Mouse (Mus musculus) MEL (cell line): ENCODE results near the gene Ern1. TPM values are rescaled to one million over a fixed set of nuclear protein-coding genes. Genes with fewer than 3 reads are reported as not detected.

ENCODE experiments used
- DNase-seq: peaks from one replicate; pipeline ENCODE4 v3.0.0; 2011; ENCODE audit warnings: low read depth, low spot score
- H3K27ac ChIP-seq: 2 replicates; pipeline ENCODE4 v1.5.1; 2012; ENCODE audit warnings: low read depth, mild to moderate bottlenecking, control low read depth, low read length, moderate library complexity; ENCODE audit not compliant: control insufficient read depth
- H3K27me3 ChIP-seq, 2 experiments: fragments of 150-350 bp in 1 of 2; sonication (generic) in 1 of 2; 2 replicates each; pipeline ENCODE4 v1.6.1; 2012; ENCODE audit warnings: low read length in 2 of 2, mild to moderate bottlenecking in 2 of 2, improper control_type of control experiment in 1 of 2, moderate library complexity in 1 of 2; ENCODE audit not compliant: insufficient read depth in 2 of 2, control insufficient read depth in 1 of 2
- H3K36me3 ChIP-seq, 2 experiments: 2 replicates each; pipeline ENCODE4 v1.6.1; 2012 to 2014; ENCODE audit warnings: low read length in 2 of 2, improper control_type of control experiment in 1 of 2, inconsistent platforms in 1 of 2, mild to moderate bottlenecking in 1 of 2; ENCODE audit not compliant: insufficient read depth in 2 of 2, control insufficient read depth in 1 of 2
- H3K4me1 ChIP-seq, 2 experiments: fragments of 150-350 bp in 1 of 2; sonication (generic) in 1 of 2; 2 replicates each; pipeline ENCODE4 v1.6.1; 2012; ENCODE audit warnings: low read length in 2 of 2, improper control_type of control experiment in 1 of 2, mild to moderate bottlenecking in 1 of 2; ENCODE audit not compliant: insufficient read depth in 2 of 2, control insufficient read depth in 1 of 2
- H3K4me3 ChIP-seq, 2 experiments: fragments of 150-350 bp in 1 of 2; sonication (generic) in 1 of 2; 2 replicates each; pipeline ENCODE4 v1.5.1; 2012; ENCODE audit warnings: low read depth in 2 of 2, low read length in 2 of 2, mild to moderate bottlenecking in 2 of 2, moderate library complexity in 2 of 2, control low read depth in 1 of 2, improper control_type of control experiment in 1 of 2; ENCODE audit not compliant: control insufficient read depth in 1 of 2, insufficient read depth in 1 of 2
- H3K79me2 ChIP-seq: 2 replicates; pipeline ENCODE4 v1.6.1; 2012; ENCODE audit warnings: mild to moderate bottlenecking, low read length, moderate library complexity; ENCODE audit not compliant: control insufficient read depth, poor library complexity, insufficient read depth
- H3K9ac ChIP-seq: 2 replicates; pipeline ENCODE4 v1.6.1; 2012; ENCODE audit warnings: low read depth, mild to moderate bottlenecking, control low read depth, low read length, moderate library complexity; ENCODE audit not compliant: control insufficient read depth, poor library complexity, severe bottlenecking
- H3K9me3 ChIP-seq: fragments of 150-350 bp; sonication (generic); replicated peaks from 2 replicates; pipeline ENCODE4 v1.6.1; 2012; ENCODE audit warnings: mild to moderate bottlenecking, low read length, improper control_type of control experiment, moderate library complexity; ENCODE audit not compliant: insufficient read depth
- CTCF ChIP-seq, 3 experiments: IDR thresholded peaks in 2 of 3; conservative IDR thresholded peaks in 1 of 3; 2 replicates each; pipeline ENCODE4 v1.5.1; 2011 to 2012; ENCODE audit warnings: low read length in 3 of 3, low read depth in 2 of 3, mild to moderate bottlenecking in 2 of 3, improper control_type of control experiment in 1 of 3, inconsistent platforms in 1 of 3, mixed read lengths in 1 of 3, moderate library complexity in 1 of 3; ENCODE audit not compliant: control insufficient read depth in 1 of 3, insufficient read depth in 1 of 3, poor library complexity in 1 of 3, severe bottlenecking in 1 of 3
- ETS1 ChIP-seq: IDR thresholded peaks from 2 replicates; pipeline ENCODE4 v1.6.1; 2012; ENCODE audit warnings: low read depth, mild to moderate bottlenecking, inconsistent platforms, low read length, improper control_type of control experiment, moderate library complexity
- HCFC1 ChIP-seq: IDR thresholded peaks from 2 replicates; pipeline ENCODE4 v1.6.1; 2012; ENCODE audit warnings: low read depth, mild to moderate bottlenecking, inconsistent platforms, low read length, improper control_type of control experiment, moderate library complexity
- MAFK ChIP-seq: IDR thresholded peaks from 2 replicates; pipeline ENCODE4 v1.6.1; 2011; ENCODE audit warnings: low read depth, mild to moderate bottlenecking, low read length, improper control_type of control experiment, borderline replicate concordance
- MYC ChIP-seq: IDR thresholded peaks from 2 replicates; pipeline ENCODE4 v1.6.1; 2011; ENCODE audit warnings: low read depth, mild to moderate bottlenecking, low read length, improper control_type of control experiment, moderate library complexity
- NRF1 ChIP-seq: IDR thresholded peaks from 2 replicates; pipeline ENCODE4 v1.6.1; 2014; ENCODE audit warnings: low read depth, mild to moderate bottlenecking, inconsistent platforms, low read length, improper control_type of control experiment, moderate library complexity; ENCODE audit not compliant: poor library complexity, insufficient read depth, severe bottlenecking
- POLR2A ChIP-seq, 2 experiments: IDR thresholded peaks; 2 replicates each; pipeline ENCODE4 v1.6.1; 2011 to 2012; ENCODE audit warnings: low read length in 2 of 2, mild to moderate bottlenecking in 2 of 2, control low read depth in 1 of 2, improper control_type of control experiment in 1 of 2, low read depth in 1 of 2, moderate library complexity in 1 of 2; ENCODE audit not compliant: control insufficient read depth in 1 of 2, insufficient read depth in 1 of 2, poor library complexity in 1 of 2
- POLR2AphosphoS5 ChIP-seq: IDR thresholded peaks from 2 replicates; pipeline ENCODE4 v1.6.1; 2012; ENCODE audit warnings: low read depth, borderline replicate concordance, mild to moderate bottlenecking, inconsistent platforms, low read length, moderate library complexity, mixed read lengths
- RAD21 ChIP-seq: IDR thresholded peaks from 2 replicates; pipeline ENCODE4 v1.6.1; 2011; ENCODE audit warnings: mild to moderate bottlenecking, low read depth, low read length, improper control_type of control experiment
- SIN3A ChIP-seq: IDR thresholded peaks from 2 replicates; pipeline ENCODE4 v1.6.1; 2012; ENCODE audit warnings: low read length, improper control_type of control experiment, inconsistent platforms
- SMC3 ChIP-seq: IDR thresholded peaks from 2 replicates; pipeline ENCODE4 v1.6.1; 2011; ENCODE audit warnings: low read depth, low read length, improper control_type of control experiment
- TBP ChIP-seq: IDR thresholded peaks from 2 replicates; pipeline ENCODE4 v1.8.0; 2011; ENCODE audit warnings: low read depth, low read length, improper control_type of control experiment
- TCF12 ChIP-seq: IDR thresholded peaks from 2 replicates; pipeline ENCODE4 v1.6.1; 2014; ENCODE audit warnings: low read depth, mild to moderate bottlenecking, inconsistent platforms, low read length, improper control_type of control experiment, moderate library complexity
- ZC3H11A ChIP-seq: IDR thresholded peaks from 2 replicates; pipeline ENCODE4 v1.6.1; 2012; ENCODE audit warnings: low read depth, mild to moderate bottlenecking, inconsistent platforms, low read length, improper control_type of control experiment
- ZKSCAN1 ChIP-seq: IDR thresholded peaks from 2 replicates; pipeline ENCODE4 v1.6.1; 2012; ENCODE audit warnings: low read depth, mild to moderate bottlenecking, inconsistent platforms, low read length, improper control_type of control experiment, moderate library complexity
- ZMIZ1 ChIP-seq: IDR thresholded peaks from 2 replicates; pipeline ENCODE4 v1.6.1; 2012; ENCODE audit warnings: low read depth, mild to moderate bottlenecking, inconsistent platforms, low read length, improper control_type of control experiment, moderate library complexity
- polyA plus RNA-seq, 2 experiments: library from polyadenylated mRNA; stranded (reverse) in 1 of 2; unstranded in 1 of 2; fragments of >175 nt in 1 of 2; fragments of >200 nt in 1 of 2; gene quantifications; 2 replicates each; pipeline versions ENCODE4 v1.2.1 to v1.2.4; 2012; ENCODE audit warnings: low replicate concordance in 2 of 2, low read depth in 1 of 2; ENCODE audit not compliant: insufficient read length in 2 of 2, insufficient read depth in 1 of 2, missing spikeins in 1 of 2
- total RNA-seq: library from RNA; depleted of rRNA; stranded (reverse); fragments of 300-350 nt; gene quantifications from 2 replicates; pipeline ENCODE4 v1.2.3, GENCODE M21; 2012

Gene Ern1
- total and polyA plus RNA-seq, 3 experiments = 4.3 to 5.7 TPM; not detected in 1

GRCm38 (mm10) chr11:106382424-106382823 is 105.2 kb downstream of the Ern1 start (continued):
- TF ChIP-seq POLR2A (IDR thresholded peaks at IDR 0.05; ENCODE audit: control insufficient read depth in 1 of 2, insufficient read depth in 1 of 2, low read depth in 1 of 2, low read length in 2 of 2, poor library complexity in 1 of 2) (peak; percentile 26 to 75; a peak in 2 of 4 replicates), TCF12 (peak; percentile 94)

- no peak for TF ChIP-seq ZMIZ1
- no peak for TF ChIP-seq MAFK
- TF ChIP-seq ETS1 = peak; percentile 32; the same call in 1 of the 2 replicates
- TF ChIP-seq TBP = 0 out of 2 replicates have a peak, but pooled peaks have one; percentile 18
- TF ChIP-seq CTCF (IDR thresholded peaks at IDR 0.05 in 2 of 3, conservative IDR thresholded peaks at IDR 0.05 in 1 of 3; ENCODE audit: control insufficient read depth in 1 of 3, insufficient read depth in 1 of 3, low read depth in 2 of 3, low read length in 3 of 3, poor library complexity in 1 of 3, severe bottlenecking in 1 of 3) = peak in 2 of 3 experiments; percentile 10 to 26; a peak in 1 of 6 replicates
- no peak for TF ChIP-seq ZC3H11A
- TF ChIP-seq ZKSCAN1 = no peak
- Histone ChIP-seq H3K36me3 (peaks cover 0 to 33% of the 10 kb centered on the region in 2 experiments; a peak in 2 of 4 replicates), H3K27me3 (no peaks in the 10 kb centered on the region), H3K4me3 (peak overlapping the region; percentile 57 to 89), H3K9me3 (no peaks in the 10 kb centered on the region), H3K27ac (peak overlapping the region; percentile 85), H3K79me2 (peaks cover 18% of the 10 kb centered on the region), H3K4me1 (peaks cover 15 to 36% of the 10 kb centered on the region in 2 experiments), H3K9ac (peak overlapping the region; percentile 60)
- peak; percentile 42 for DNase-seq
These were observed 105.8 kb downstream of the Ern1 start for GRCm38 (mm10) chr11:106381883-106382282.

DNA sequence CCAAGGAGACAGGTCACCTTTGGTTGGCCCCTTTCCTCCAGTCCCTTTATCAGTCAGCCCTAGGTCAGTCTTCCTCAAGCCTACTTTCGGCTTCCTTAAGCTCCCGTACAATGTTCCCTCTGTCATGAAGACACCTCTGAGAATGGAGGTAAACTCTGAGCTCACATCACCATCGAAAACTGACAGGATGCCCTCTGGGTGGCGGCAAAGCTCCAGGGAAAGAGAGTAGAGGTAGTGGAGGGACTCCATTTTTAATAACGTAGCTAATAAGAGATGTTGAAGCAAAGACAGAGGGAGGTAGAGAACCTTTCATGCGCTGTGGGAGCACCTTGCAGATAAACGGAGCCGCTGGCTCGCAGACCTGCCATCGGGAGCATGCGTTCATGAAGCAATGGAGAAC is 106.6 kb downstream of the Ern1 start:
- H3K27me3 ChIP-seq = no peaks in the 10 kb centered on the region
- TF ChIP-seq POLR2AphosphoS5 = no peak
- TF ChIP-seq NRF1 = no peak
- TF ChIP-seq SIN3A = 0 out of 2 replicates have a peak, but pooled peaks have one; percentile 16
- TF ChIP-seq HCFC1 = no peak
- TF ChIP-seq RAD21 = peak; percentile 67
- TF ChIP-seq SMC3 = peak; percentile 61
- peak in 2 of 3 experiments; percentile 49 to 69; a peak in 4 of 6 replicates for TF ChIP-seq CTCF (IDR thresholded peaks at IDR 0.05 in 2 of 3, conservative IDR thresholded peaks at IDR 0.05 in 1 of 3; ENCODE audit: control insufficient read depth in 1 of 3, insufficient read depth in 1 of 3, low read depth in 2 of 3, low read length in 3 of 3, poor library complexity in 1 of 3, severe bottlenecking in 1 of 3)
- peak; percentile 46 for TF ChIP-seq ZC3H11A
- TF ChIP-seq MYC = no peak
- H3K4me1 ChIP-seq = peaks cover 13 to 33% of the 10 kb centered on the region in 2 experiments
- H3K79me2 ChIP-seq = peaks cover 18% of the 10 kb centered on the region
- H3K4me3 ChIP-seq = peak overlapping the region; percentile 57 to 89
- no peaks in the 10 kb centered on the region for H3K9me3 ChIP-seq
- peaks cover 0 to 28% of the 10 kb centered on the region in 2 experiments; a peak in 2 of 4 replicates for H3K36me3 ChIP-seq
- peak; percentile 61 for DNase-seq
- peak overlapping the region; percentile 60 for H3K9ac ChIP-seq
- H3K27ac ChIP-seq = no peak overlapping the region
